Mouse (Mus musculus) heart, adult 9 months (tissue): ENCODE measurements around the gene Gpr149.

ENCODE experiments used
- DNase-seq, 2 experiments: peaks; one replicate each; pipeline ENCODE4 v3.0.0; 2022; ENCODE audit warnings: low spot score in 2 of 2

Gpr149 gene

GRCm38 (mm10) chr3:62604973-62605372 lies at the start of gene Gpr149:
Gpr149 (minus strand) TSS chr3:62605140.
- DNase-seq = no peak

- no peak for DNase-seq
These were observed 45.6 kb upstream of the Gpr149 start for GRCm38 (mm10) chr3:62650551-62650950.

GRCm38 (mm10) chr3:62610861-62611260 lies 5.9 kb upstream of the Gpr149 start:
- DNase-seq = no peak

GRCm38 (mm10) chr3:62605931-62606330 lies 991 bp upstream of the Gpr149 start:
- no peak for DNase-seq

- no peak for DNase-seq
These were observed 921 bp downstream of the Gpr149 start for GRCm38 (mm10) chr3:62604047-62604391.

- no peak for DNase-seq
These were observed 1.5 kb downstream of the Gpr149 start for GRCm38 (mm10) chr3:62603231-62604046.

GRCm38 (mm10) chr3:62602466-62602865 lies 2.5 kb downstream of the Gpr149 start:
- no peak for DNase-seq

- DNase-seq = no peak
These were observed 10.1 kb downstream of the Gpr149 start for GRCm38 (mm10) chr3:62594842-62595241.

- DNase-seq = no peak
These were observed 19.9 kb downstream of the Gpr149 start for GRCm38 (mm10) chr3:62585072-62585471.

GRCm38 (mm10) chr3:62527593-62527992 lies 77.3 kb downstream of the Gpr149 start:
- DNase-seq = no peak

GRCm38 (mm10) chr3:62527160-62527559 lies 77.8 kb downstream of the Gpr149 start:
- DNase-seq = no peak

- DNase-seq = no peak
These were observed 97.7 kb downstream of the Gpr149 start for GRCm38 (mm10) chr3:62507206-62507647.

GRCm38 (mm10) chr3:62506488-62507205 lies 98.3 kb downstream of the Gpr149 start, which contains the start of gene Dhx36:
Dhx36 (minus strand) TSS chr3:62507004.
- peak; percentile 94 to 95 for DNase-seq

GRCm38 (mm10) chr3:62505166-62505900 lies 99.6 kb downstream of the Gpr149 start:
- no peak for DNase-seq

- DNase-seq = no peak
These were observed 105.6 kb downstream of the Gpr149 start for GRCm38 (mm10) chr3:62499327-62499726.

GRCm38 (mm10) chr3:62492568-62492967 lies 112.4 kb downstream of the Gpr149 start:
- no peak for DNase-seq

GRCm38 (mm10) chr3:62484340-62484739 lies 120.6 kb downstream of the Gpr149 start:
- no peak for DNase-seq
